Mouse (Mus musculus) limb, embryonic 15.5 days (tissue): ENCODE results near the gene Zfp281. TPM values are rescaled to one million over a fixed set of nuclear protein-coding genes. Genes with fewer than 3 reads are reported as not detected.

ENCODE experiments used
- ATAC-seq: fragments of 200-750 bp; cut with Nextera tagmentation; 2 replicates; pipeline ENCODE4 v1.8.0; 2017; ENCODE audit warnings: low read depth, moderate TSS enrichment; ENCODE audit not compliant: insufficient number of reproducible peaks, low FRiP score, low TSS enrichment
- H3K27ac ChIP-seq: fragments of 300-500 bp; sonication (generic); 2 replicates; pipeline ENCODE4 v1.5.1; 2015; ENCODE audit warnings: moderate library complexity, mild to moderate bottlenecking, inconsistent platforms
- H3K27me3 ChIP-seq: fragments of 300-500 bp; sonication (generic); 2 replicates; pipeline ENCODE4 v1.6.1; 2015; ENCODE audit warnings: inconsistent platforms
- H3K36me3 ChIP-seq: fragments of 300-500 bp; sonication (generic); 2 replicates; pipeline ENCODE4 v1.6.1; 2015; ENCODE audit warnings: inconsistent platforms
- H3K4me1 ChIP-seq: fragments of 300-500 bp; sonication (generic); 2 replicates; pipeline ENCODE4 v1.6.1; 2015; ENCODE audit warnings: inconsistent platforms
- H3K4me2 ChIP-seq: fragments of 300-500 bp; sonication (generic); 2 replicates; pipeline ENCODE4 v1.6.1; 2015; ENCODE audit warnings: mild to moderate bottlenecking, inconsistent platforms
- H3K4me3 ChIP-seq: fragments of 300-500 bp; sonication (generic); 2 replicates; pipeline ENCODE4 v1.5.1; 2015; ENCODE audit warnings: mild to moderate bottlenecking, inconsistent platforms
- H3K9ac ChIP-seq: fragments of 300-500 bp; sonication (generic); 2 replicates; pipeline ENCODE4 v1.6.1; 2015; ENCODE audit warnings: inconsistent platforms
- H3K9me3 ChIP-seq: fragments of 300-500 bp; sonication (generic); 2 replicates; pipeline ENCODE4 v1.6.1; 2016; ENCODE audit warnings: inconsistent platforms
- WGBS: fragments of 180-500 bp; shearing (Covaris S2); methylation state at CpG from one replicate; pipeline ENCODE4 v1.1.7; 2015; 5-methylcytosine and 5-hydroxymethylcytosine counted together
- polyA plus RNA-seq: library from polyadenylated mRNA; unstranded; fragments of >200 nt; fragmentation: Nextera tagmentation; extraction: Ambion mirVana; gene quantifications from 2 replicates; pipeline ENCODE4 v1.2.1, GENCODE M21; 2015

The Zfp281 gene
- polyA plus RNA-seq, 1 experiment from 2014 or later: 17.3 TPM

DNA sequence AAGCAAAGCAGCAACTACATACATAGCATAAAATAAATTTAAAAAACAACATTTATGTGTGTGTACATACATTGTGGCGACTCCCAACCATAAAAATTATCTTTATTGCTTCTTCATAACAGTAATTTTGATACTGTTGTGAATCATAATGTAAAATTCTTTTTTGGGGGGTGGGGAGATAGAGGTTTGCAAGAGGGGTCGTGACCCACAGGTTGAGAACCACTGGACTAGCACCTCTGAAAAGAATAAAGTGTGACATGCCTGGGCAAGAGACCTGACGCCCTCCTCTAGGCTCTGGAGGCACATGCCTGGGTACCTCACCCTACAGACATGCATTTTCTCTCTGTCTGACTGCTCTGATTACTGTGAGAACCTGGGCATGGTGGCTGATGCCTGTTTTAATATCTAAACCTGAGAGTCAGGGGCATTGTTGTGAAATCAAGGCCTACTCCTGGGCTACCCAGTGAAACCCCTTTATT lies 53.2 kb downstream of the Zfp281 start:
- no peak for ATAC-seq
- H3K9me3 ChIP-seq: no peaks in the 10 kb centered on the region
- no peak overlapping the region for H3K4me3 ChIP-seq
- WGBS: 78% methylated on average over 3 of the region's 3 CpGs
- no peak overlapping the region for H3K4me2 ChIP-seq
- no peaks in the 10 kb centered on the region for H3K27me3 ChIP-seq
- peaks cover 15% of the 10 kb centered on the region for H3K4me1 ChIP-seq
- no peaks in the 10 kb centered on the region for H3K36me3 ChIP-seq
- no peak overlapping the region for H3K9ac ChIP-seq
- H3K27ac ChIP-seq: no peak overlapping the region

DNA sequence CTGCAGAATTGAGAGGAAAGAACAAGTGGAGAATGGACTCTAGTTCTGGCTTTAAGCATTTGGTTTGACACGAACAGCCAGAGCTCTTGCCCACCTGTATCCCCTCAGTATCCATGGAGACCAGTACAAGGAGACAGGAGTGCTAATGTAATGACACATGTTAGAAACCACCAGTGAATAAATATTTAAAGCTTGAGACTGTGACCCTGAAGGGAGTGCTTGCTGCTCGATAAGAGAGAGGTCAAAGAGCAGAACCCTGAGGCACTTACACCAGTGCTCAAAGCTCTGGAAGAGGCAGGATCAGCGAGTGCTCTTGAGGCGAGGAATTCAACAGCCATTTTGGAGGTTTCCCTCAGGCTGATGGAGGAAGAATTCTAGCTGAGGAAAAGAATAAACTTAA lies 54.1 kb downstream of the Zfp281 start:
- WGBS: 49% methylated on average over 4 of the region's 4 CpGs
- H3K4me2 ChIP-seq: no peak overlapping the region
- H3K9ac ChIP-seq: no peak overlapping the region
- no peak overlapping the region for H3K27ac ChIP-seq
- no peak for ATAC-seq
- no peak overlapping the region for H3K4me3 ChIP-seq
- no peaks in the 10 kb centered on the region for H3K27me3 ChIP-seq
- no peaks in the 10 kb centered on the region for H3K9me3 ChIP-seq
- H3K4me1 ChIP-seq: peaks cover 24% of the 10 kb centered on the region
- no peaks in the 10 kb centered on the region for H3K36me3 ChIP-seq

Other genes starting within 250 kb of the Zfp281 start
- 18.1 and 18.4 TPM in 2 replicates for gene Ddx59, start 209.6 kb upstream of the Zfp281 start, polyA plus RNA-seq
- gene Kif14, start 158.6 kb upstream of the Zfp281 start, polyA plus RNA-seq: 4.1 and 4.8 TPM in 2 replicates